Mouse (Mus musculus) left cerebral cortex, postnatal 14 days (tissue): ENCODE measurements around the gene Lrig2. TPM values are rescaled to one million over a fixed set of nuclear protein-coding genes. Genes with fewer than 3 reads are reported as not detected.

Source experiments
- DNase-seq, 2 experiments: peaks; one replicate each; pipeline ENCODE4 v3.0.0; 2021 to 2022; ENCODE audit warnings: low spot score in 2 of 2, mixed read lengths in 1 of 2
- intact Hi-C: fragments of 180-260 bp; cut with DNase I; formaldehyde crosslinking; loops from one replicate; pipeline ENCODE4 v1.15.1; 2025
- total RNA-seq, 2 experiments: library from RNA; stranded (reverse); gene quantifications; 2 replicates each; pipeline ENCODE4 v1.2.3; 2021

Gene Lrig2
- total RNA-seq, 2 experiments from 2014 or later = 24.1 to 24.2 TPM

GRCm38 (mm10) chr3:104396067-104396735 is 115.5 kb downstream of the Lrig2 start:
- DNase-seq = peak in 1 of 2 experiments; percentile 19
- intact Hi-C loops = no loop called here

- no peak for DNase-seq
- intact Hi-C loops = no loop called here
Measured at GRCm38 (mm10) chr3:104390072-104390471, 121.6 kb downstream of the Lrig2 start.

- DNase-seq = no peak
- intact Hi-C loops = no loop called here
Measured at GRCm38 (mm10) chr3:104389449-104389848, 122.3 kb downstream of the Lrig2 start.

GRCm38 (mm10) chr3:104385587-104385986 is 126.1 kb downstream of the Lrig2 start:
- intact Hi-C loops = no loop called here
- DNase-seq = peak; percentile 52 to 73

GRCm38 (mm10) chr3:104383681-104384341 is 127.9 kb downstream of the Lrig2 start:
- intact Hi-C loops = loop anchor here (5.0 kb wide), 1 partner anchor 42 kb away; no protein-coding TSS in a partner anchor

GRCm38 (mm10) chr3:104378228-104378627 is 133.5 kb downstream of the Lrig2 start:
- no peak for DNase-seq
- intact Hi-C loops = no loop called here

More at GRCm38 (mm10) chr3:104383681-104384341, 127.9 kb downstream of the Lrig2 start:
- peak; percentile 49 to 60 for DNase-seq

DNA sequence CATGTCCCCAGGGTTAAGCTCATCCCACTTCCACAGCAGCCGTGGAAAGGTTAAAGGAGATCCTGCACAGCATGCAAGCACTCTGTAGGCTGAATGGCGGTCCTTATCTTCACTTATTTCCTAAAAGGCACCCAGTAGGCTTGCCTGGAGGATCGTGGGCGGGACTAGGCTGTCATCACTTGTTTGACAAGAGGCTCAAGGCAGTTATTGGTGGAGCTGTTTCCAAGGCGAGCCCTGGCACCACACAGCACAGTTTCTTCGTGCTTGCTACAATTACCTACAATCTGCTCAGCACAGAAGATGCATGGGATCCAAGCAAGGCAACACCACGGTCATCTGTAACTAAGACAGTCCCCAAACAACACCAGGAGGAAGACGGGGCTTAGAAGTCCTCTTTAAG is 137.8 kb downstream of the Lrig2 start:
- peak; percentile 16 to 55 for DNase-seq
- intact Hi-C loops = no loop called here

- intact Hi-C loops = no loop called here
Measured at GRCm38 (mm10) chr3:104372374-104372773, 139.3 kb downstream of the Lrig2 start.

GRCm38 (mm10) chr3:104367912-104368311 is 143.8 kb downstream of the Lrig2 start:
- intact Hi-C loops = no loop called here
- DNase-seq = no peak

More at GRCm38 (mm10) chr3:104372374-104372773, 139.3 kb downstream of the Lrig2 start:
- no peak for DNase-seq

- DNase-seq = no peak
- intact Hi-C loops = no loop called here
Measured at GRCm38 (mm10) chr3:104361814-104362213, 149.9 kb downstream of the Lrig2 start.

DNA sequence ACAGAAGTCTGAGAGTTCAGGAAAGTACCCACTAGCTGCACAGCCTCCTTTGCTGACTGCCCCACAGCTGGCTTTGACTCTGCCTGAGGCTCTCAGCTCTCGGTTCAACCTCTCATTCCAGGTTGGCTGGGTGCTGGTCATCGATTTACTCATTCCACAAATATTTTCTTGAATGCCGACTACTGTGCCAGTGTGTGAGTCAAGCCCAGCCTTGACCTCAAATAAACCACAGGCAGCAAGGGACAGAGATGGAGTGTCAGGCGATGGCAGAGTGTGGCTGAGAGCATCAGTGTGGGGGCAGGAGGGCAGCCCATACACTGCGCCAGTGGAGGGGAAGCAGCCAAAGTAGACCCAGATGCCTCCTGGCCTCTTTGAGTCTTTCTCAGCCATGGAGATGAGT is 151.4 kb downstream of the Lrig2 start:
- intact Hi-C loops = no loop called here
- DNase-seq = no peak

DNA sequence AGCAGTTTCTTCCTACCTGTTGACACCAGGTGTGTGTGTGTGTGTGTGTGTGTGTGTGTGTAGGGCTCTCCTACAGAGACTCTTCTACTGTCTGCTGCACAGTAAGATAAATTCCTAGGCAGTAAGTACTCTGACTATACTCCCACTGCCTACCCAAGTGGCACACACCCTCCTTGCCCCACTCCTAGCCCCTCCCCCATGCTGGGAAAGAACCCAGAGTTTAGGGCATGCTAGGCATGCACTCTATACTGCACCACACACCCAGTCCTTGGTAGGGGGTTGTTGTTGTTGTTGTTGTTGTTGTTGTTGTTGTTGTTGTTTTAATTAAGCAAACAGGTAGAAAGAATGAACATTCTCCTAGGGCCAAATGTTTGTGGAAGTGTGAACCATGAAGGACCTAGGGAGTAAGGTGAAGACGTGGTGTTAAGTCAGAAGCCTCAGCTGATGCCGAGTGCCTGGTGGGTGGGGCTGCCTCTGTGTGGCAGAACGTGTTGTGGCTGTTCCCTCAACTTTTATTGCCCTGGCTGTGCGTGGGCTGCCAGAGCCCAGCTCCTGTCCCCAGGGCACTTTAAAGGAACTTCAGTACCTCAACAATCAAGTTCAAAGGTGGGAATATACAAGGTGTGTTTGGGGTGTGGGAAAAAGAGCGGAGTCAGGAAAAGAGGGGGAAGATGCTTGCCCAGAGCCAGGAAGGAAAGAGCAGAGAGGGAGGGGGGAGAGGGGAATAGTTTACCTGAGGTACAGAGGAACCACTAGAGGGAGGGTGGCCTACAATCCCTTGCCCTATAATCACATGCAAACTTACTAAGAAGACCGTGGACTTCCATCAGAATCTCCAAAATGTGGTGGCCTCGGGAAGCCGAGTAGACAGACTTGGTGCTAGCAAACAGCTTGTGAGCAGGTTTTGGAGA is 152.2 kb downstream of the Lrig2 start:
- intact Hi-C loops = no loop called here
- DNase-seq = no peak

- DNase-seq = no peak
- intact Hi-C loops = no loop called here
Measured at GRCm38 (mm10) chr3:104358747-104359146, 153.0 kb downstream of the Lrig2 start.

GRCm38 (mm10) chr3:104356106-104356505 is 155.6 kb downstream of the Lrig2 start:
- intact Hi-C loops = no loop called here
- no peak for DNase-seq

DNA sequence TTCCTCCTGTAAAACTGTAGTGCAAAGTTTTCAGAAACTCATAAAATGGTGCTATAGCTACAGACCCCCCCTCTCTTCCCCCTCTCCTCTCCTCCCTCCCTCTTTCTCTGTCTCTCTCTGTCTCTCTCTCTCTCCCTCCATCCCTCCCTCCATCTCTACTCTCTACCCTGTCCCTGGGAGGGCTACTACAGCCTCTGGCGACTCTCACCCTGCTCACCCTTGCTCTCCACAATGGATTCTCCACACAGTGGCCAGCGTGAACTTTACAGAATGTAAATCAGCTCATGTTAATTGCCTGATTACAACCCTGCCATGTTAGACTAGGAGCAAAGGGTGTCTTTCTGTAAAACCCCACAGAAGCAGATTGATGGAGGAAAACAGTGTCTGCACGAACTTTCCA is 157.8 kb downstream of the Lrig2 start:
- intact Hi-C loops = no loop called here
- no peak for DNase-seq

- DNase-seq = no peak
- intact Hi-C loops = no loop called here
Measured at GRCm38 (mm10) chr3:104352358-104353060, 159.2 kb downstream of the Lrig2 start.

- DNase-seq = no peak
- intact Hi-C loops = no loop called here
Measured at GRCm38 (mm10) chr3:104350253-104350945, 161.3 kb downstream of the Lrig2 start.

- DNase-seq = no peak
- intact Hi-C loops = no loop called here
Measured at GRCm38 (mm10) chr3:104349847-104350228, 161.9 kb downstream of the Lrig2 start.
